Mouse (Mus musculus) lung, adult 2 months (tissue): ENCODE measurements around the gene Rnf126. TPM values are rescaled to one million over a fixed set of nuclear protein-coding genes. Genes with fewer than 3 reads are reported as not detected.
"Not testable (repeated sequence)": the region's sequence is repeated elsewhere in the genome, so short reads cannot be mapped to it uniquely, and the experiment has no call there.

Experiments
- DNase-seq: peaks from one replicate; pipeline ENCODE4 v3.0.0; 2022
- H3K4me1 ChIP-seq: fragments of 200-500 bp; 2 replicates; pipeline ENCODE4 v1.6.1; 2011; ENCODE audit warnings: low read length; ENCODE audit not compliant: control insufficient read depth, insufficient read depth
- H3K4me3 ChIP-seq: fragments of 200-500 bp; replicated peaks from 2 replicates; pipeline ENCODE3; 2011; ENCODE audit warnings: low read depth, mild to moderate bottlenecking, control low read depth, low read length; ENCODE audit errors: extremely low read depth
- CTCF ChIP-seq: fragments of 200-500 bp; IDR thresholded peaks from 2 replicates; pipeline ENCODE4 v1.5.1; 2011; ENCODE audit warnings: mild to moderate bottlenecking, low read length, control low read depth; ENCODE audit not compliant: insufficient read depth
- POLR2A ChIP-seq: fragments of 200-500 bp; IDR thresholded peaks from 2 replicates; pipeline ENCODE4 v1.6.1; 2011; ENCODE audit warnings: low read depth, mild to moderate bottlenecking, control low read depth, low read length, borderline replicate concordance; ENCODE audit errors: extremely low read depth
- WGBS: fragments of 180-500 bp; shearing (Covaris S2); methylation state at CpG from one replicate; pipeline ENCODE4 v1.1.7; 2018; 5-methylcytosine and 5-hydroxymethylcytosine counted together
- polyA plus RNA-seq: library from polyadenylated mRNA; depleted of rRNA; stranded (reverse); fragments of >200 nt; gene quantifications from 2 replicates; pipeline ENCODE4 v1.2.3, GENCODE M21; 2012

Gene Rnf126
- polyA plus RNA-seq, 1 experiment = 103 TPM

DNA sequence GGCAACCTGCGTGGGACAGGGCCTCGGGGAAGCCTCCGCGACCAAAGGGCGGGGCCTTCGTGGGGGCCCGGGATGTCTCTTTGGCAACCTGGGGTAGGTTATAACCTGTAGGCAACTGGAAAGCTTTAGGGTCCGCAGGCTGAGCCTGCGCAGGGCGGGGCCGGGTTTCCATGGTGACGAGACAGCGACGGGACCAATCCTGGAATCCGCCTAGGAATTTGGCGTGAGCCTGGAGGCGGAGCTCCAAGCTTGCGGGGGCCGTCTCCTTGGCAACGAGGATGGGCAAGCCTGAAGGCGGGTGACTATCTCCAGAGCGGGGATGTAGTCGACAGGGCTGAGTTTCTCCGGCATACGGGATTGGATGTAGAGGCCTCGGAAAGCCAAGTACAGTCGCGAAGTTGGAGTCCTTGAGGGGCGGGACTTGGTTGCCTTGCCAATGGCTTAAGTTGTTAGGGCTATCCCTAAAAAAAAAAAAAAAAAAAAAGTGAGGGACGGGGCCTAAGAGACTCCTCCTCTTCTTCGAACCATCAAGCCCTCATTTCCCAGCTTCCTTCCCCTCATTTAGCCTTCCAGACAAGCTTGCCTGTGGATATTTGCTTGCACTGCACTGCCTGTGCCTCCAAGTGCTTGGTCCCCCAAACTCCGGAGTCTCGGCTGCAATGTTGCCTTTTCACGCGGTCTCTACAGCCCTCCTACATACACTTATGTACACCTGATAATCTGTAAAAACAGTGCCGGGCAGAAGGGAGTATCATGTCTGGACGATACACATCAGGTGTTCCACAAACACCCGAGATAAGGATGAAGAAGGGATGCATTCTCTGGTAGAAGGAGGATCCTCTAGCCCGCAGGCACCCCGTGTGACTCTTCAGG lies 856 bp upstream of the Rnf126 start:
- H3K4me1 ChIP-seq = peaks cover 8% of the 10 kb centered on the region
- whole genome bisulfite sequencing = 9% methylated on average over 40 of the region's 40 CpGs
- DNase-seq = peak; percentile 79
- peak overlapping the region; percentile 94 for H3K4me3 ChIP-seq
- TF ChIP-seq POLR2A (no peak), CTCF (no peak)

GRCm38 (mm10) chr10:79766001-79766507 lies 698 bp downstream of the Rnf126 start:
- Histone ChIP-seq H3K4me3 (peak overlapping the region; percentile 94), H3K4me1 (peaks cover 8% of the 10 kb centered on the region)
- WGBS = 5% methylated on average over 16 of the region's 16 CpGs
- TF ChIP-seq CTCF (no peak), POLR2A (no peak)
- no peak for DNase-seq

DNA sequence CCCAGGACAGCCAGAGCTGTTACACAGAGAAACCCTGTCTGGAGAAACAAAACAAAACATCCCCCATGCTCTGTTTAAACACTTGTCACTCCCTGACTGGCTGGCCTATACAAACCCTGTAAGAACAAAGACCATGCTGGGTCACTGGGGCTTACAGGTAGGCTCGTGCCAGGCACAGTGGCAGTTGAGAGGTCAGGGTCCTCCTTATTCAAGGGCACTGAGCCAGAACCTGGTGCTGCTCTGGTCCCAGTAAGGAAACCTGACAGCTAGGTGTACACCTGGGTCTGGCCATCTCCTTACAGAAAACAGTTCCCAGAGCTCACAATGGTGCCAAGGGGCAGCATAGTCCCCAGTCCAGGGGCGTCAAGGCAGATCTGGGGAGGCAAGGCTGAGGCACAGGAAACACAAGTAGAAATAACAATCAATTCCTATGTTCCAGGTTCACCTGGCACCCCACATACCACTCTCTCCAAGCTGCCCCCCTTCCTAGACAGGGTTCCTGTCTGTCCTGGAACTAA lies 1.5 kb downstream of the Rnf126 start:
- TF ChIP-seq POLR2A (no peak), CTCF (no peak)
- DNase-seq = no peak
- WGBS = 52% methylated on average over 2 of the region's 2 CpGs
- Histone ChIP-seq H3K4me3 (no peak overlapping the region), H3K4me1 (peaks cover 8% of the 10 kb centered on the region)

DNA sequence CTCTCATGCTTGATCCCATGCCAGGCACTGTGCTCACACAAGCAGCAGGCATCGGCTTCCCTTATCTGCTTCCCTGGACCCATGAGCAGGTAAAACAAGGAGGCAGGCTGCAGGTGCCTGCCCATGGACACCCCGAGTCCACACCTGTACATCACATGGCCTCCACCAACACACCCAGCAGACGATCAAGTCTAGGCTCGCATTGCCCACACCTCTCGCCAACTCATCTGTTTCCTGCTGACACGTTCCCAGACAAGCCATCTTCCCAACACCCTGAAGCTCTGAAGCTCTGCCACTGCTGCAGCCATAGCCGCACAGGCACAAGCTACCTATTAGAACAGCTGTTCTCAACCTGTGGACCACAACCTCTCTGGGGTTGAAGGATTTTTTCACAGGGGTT lies 2.5 kb downstream of the Rnf126 start:
- DNase-seq = no peak
- Histone ChIP-seq H3K4me3 (no peak overlapping the region), H3K4me1 (peaks cover 8% of the 10 kb centered on the region)
- no peak for TF ChIP-seq CTCF
- TF ChIP-seq POLR2A = no peak
- WGBS = 61% methylated on average over 7 of the region's 7 CpGs

- Histone ChIP-seq H3K4me3 (no peak overlapping the region), H3K4me1 (peaks cover 8% of the 10 kb centered on the region)
- TF ChIP-seq POLR2A (no peak), CTCF (no peak)
- DNase-seq = no peak
- WGBS = 84% methylated on average over 3 of the region's 3 CpGs
Observed at GRCm38 (mm10) chr10:79762875-79763274, 3.9 kb downstream of the Rnf126 start.

GRCm38 (mm10) chr10:79760603-79761143 lies 6.1 kb downstream of the Rnf126 start:
- WGBS = 82% methylated on average over 11 of the region's 11 CpGs
- no peak for DNase-seq
- H3K4me3 ChIP-seq = no peak overlapping the region
- H3K4me1 ChIP-seq = no peaks in the 10 kb centered on the region; the same call in 1 of the 2 replicates
- no peak for TF ChIP-seq CTCF
- TF ChIP-seq POLR2A = no peak

DNA sequence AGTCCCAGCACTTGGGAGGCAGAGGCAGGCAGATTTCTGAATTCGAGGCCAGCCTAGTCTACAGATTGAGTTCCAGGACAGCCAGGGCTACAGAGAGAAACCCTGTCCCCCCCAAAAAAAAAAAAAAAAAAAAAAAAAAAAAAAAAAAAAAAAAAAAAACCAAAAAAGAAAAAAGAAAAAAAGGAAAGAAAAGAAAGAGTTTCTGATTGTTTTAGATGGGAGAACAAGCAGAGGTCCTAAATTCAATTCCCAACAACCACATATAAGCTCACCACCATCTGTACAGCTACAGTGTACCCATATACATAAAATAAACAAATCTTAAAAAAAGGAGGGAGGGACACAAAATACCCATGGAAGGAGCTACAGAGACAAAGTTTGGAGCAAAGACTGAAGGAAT lies 7.1 kb downstream of the Rnf126 start:
- WGBS = 86% methylated on average over 1 of the region's 1 CpGs
- not testable (repeated sequence) for H3K4me3 ChIP-seq, DNase-seq, H3K4me1 ChIP-seq

GRCm38 (mm10) chr10:79756660-79757059 lies 10.1 kb downstream of the Rnf126 start:
- Histone ChIP-seq H3K4me1 (no peaks in the 10 kb centered on the region), H3K4me3 (no peak overlapping the region)
- no peak for TF ChIP-seq POLR2A
- TF ChIP-seq CTCF = no peak
- no peak for DNase-seq
- WGBS = 88% methylated on average over 24 of the region's 24 CpGs

- H3K4me1 ChIP-seq = no peaks in the 10 kb centered on the region
- no peak overlapping the region for H3K4me3 ChIP-seq
- 74% methylated on average over 3 of the region's 3 CpGs for WGBS
- TF ChIP-seq CTCF = no peak
- no peak for TF ChIP-seq POLR2A
- DNase-seq = no peak
Observed at GRCm38 (mm10) chr10:79755854-79756253, 10.9 kb downstream of the Rnf126 start.

DNA sequence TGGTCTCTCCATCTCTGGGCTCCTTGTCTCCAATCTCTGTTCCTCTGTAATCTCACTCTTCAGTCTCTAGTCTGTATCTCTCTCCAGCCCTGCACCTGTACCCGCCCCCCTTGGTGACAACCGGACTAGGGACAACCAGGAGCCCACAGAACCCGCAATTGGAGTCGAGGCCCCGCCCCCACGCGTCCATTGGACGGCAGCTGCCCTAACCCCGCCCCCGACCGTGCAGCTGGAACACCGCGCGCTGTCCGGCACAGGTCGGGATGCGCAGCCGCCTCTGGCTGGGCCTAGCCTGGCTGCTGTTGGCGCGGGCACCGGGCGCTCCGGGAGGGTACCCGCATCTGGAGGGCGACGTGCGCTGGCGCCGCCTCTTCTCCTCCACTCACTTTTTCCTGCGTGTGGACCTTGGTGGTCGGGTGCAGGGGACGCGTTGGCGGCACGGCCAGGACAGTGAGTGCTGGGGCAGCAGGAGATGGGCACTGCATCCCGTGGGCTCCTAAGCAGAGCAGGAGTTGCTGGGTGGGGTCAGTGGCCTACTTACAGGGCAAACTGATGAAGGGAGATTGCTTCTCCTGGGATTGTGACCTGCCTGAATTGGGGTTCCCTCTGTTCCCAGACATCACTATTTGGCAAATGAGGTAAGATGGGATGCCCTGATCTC lies 11.8 kb downstream of the Rnf126 start, which contains the start of gene Fgf22:
Gene Fgf22, plus strand, starts transcription at position 221 of the 661 bp plus-strand sequence.
- TF ChIP-seq CTCF (no peak), POLR2A (no peak)
- no peaks in the 10 kb centered on the region for H3K4me1 ChIP-seq
- WGBS = 4% methylated on average over 36 of the region's 36 CpGs
- H3K4me3 ChIP-seq = no peak within 1 kb of the TSS
- DNase-seq = peak; percentile 61
